Mouse (Mus musculus): Measurements from ENCODE around the gene Trpc4ap.

DNA sequence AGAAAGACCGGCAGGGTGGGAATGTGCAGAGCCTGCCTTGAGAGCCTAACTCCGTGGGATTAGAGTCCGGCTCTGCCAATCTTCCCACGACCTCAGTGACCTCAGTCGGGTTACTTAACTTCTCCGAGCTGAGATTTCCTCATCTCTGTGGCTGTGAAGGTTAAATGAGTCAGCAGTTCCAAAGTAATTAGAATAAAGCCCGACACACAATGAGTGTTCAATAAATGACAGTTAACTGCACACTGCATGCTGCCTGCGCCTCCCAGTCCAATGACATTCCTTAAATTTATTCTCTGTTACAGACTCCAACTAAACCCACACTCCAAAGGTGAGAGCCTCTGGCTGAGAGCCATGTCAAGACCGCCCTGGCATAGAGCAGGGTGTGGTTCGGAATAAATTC is 106.7 kb downstream of the Trpc4ap start:
- TF ChIP-seq CTCF (IDR thresholded peaks at IDR 0.05; ENCODE audit: low read depth): no peak
- no peak for TF ChIP-seq EP300 (IDR thresholded peaks at IDR 0.05; ENCODE audit: low read depth)

Data from liver, embryonic 14.5 days (tissue).